Mouse (Mus musculus) liver, embryonic 14.5 days (tissue): ENCODE data around the gene Cadm3.

Experiments
- CTCF ChIP-seq: IDR thresholded peaks from 2 replicates; pipeline ENCODE4 v1.5.1; 2016; ENCODE audit warnings: antibody characterized with exemption, low read depth, control low read depth
- EP300 ChIP-seq: IDR thresholded peaks from 2 replicates; pipeline ENCODE4 v1.6.1; 2016; ENCODE audit warnings: antibody characterized with exemption, low read depth

DNA sequence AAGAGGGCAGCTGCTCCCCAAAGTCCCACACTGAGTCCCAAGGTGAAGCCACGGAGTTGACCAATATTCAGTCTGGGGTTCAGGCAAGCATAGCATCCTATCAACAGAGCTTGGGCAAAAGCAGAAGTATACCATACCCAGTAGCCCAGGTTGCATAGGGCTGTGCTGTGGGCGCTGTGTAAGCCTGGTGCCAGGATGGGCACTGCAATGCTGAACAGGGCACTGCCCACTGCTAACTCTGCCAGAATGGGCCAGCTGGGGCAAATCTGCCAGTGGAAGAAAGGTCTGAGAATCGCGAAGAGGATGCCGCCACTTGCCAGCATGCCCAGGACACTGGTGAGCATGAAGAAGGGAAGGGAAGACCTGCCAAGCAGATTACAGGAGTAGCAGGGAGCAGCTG, 35.1 kb downstream of the Cadm3 start:
- no peak for TF ChIP-seq CTCF
- TF ChIP-seq EP300, result no peak
